Mouse (Mus musculus) layer of hippocampus, adult 9-11 months (tissue): ENCODE measurements at regions not wholly inside any gene's neighbourhood (a gene's known extent, or its start where the extent isn't known, plus 50 kb on each side); places are given as distances from the start of the nearest gene placed in this dataset.
A peak's percentile ranks its signal among the peaks of the same experiment; 100 is the strongest.
"Not testable (repeated sequence)": the region's sequence is repeated elsewhere in the genome, so short reads cannot be mapped to it uniquely, and the experiment has no call there.

ENCODE experiments used
- DNase-seq: peaks from one replicate; pipeline ENCODE4 v3.0.0; 2022

DNA sequence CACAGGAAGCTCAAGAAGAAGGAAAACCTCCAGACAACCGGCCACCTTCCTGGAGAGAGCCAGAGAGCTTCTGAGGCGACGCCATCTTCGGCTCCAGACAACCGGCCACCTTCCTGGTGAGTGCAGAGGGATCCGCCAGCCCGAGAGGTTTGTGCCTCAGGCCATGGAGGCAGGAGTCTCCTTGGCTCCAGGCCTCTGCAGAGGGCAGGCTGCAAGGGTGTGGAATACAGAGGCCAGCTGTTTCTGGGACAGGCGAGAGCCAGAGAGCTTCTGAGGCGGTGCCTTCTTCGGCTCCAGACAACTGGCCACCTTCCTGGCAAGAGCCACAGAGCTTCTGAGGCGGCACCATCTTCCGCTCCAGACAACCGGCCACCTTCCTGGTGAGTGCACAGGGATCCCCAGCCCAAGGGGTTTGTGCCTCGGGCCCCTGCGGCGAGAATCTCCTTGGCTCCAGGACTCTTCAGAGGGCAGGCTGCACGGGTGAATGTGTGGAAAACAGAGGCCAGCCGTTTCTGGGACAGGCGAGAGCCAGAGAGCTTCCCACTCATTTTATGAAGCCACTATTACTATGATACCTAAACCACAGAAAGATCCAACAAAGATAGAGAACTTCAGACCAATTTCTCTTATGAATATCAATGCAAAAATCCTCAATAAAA is 441.4 kb downstream of the Arl6ip6 start:
- not testable (repeated sequence) for DNase-seq

DNA sequence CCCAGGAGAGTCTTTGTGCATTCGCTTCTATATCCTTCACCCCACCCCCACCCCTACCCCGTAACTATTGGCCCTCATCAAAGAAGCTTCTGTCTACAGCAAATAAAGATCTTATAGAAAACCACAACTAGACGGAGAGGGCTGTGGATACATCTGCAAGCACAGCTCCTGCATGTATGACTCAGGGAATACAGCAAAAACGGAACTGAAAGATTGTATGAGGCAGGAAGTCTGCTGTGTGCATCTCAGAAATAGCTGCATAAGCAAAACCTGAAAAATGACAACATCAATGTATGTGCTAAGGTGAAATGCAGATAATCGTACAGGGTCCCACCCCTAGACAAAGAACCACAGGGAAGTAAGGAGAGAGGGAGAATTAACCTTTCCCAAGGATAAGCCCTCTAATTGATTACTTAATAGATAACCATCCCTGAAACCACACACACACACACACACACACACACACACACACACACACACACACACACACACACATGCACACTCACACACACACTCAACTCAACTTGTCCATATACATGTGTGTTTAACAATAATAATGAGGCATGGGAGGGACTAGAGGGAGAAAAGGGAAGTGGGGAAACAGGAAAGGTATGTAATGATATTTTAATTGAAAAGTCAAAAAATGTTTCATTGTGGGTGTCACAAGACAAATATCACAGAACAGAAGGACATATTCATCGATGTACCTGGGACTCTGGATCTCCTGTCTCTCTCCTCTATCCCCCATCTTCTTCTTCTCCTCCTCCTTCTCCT is 416.6 kb downstream of the Rprm start:
- no peak for DNase-seq

DNA sequence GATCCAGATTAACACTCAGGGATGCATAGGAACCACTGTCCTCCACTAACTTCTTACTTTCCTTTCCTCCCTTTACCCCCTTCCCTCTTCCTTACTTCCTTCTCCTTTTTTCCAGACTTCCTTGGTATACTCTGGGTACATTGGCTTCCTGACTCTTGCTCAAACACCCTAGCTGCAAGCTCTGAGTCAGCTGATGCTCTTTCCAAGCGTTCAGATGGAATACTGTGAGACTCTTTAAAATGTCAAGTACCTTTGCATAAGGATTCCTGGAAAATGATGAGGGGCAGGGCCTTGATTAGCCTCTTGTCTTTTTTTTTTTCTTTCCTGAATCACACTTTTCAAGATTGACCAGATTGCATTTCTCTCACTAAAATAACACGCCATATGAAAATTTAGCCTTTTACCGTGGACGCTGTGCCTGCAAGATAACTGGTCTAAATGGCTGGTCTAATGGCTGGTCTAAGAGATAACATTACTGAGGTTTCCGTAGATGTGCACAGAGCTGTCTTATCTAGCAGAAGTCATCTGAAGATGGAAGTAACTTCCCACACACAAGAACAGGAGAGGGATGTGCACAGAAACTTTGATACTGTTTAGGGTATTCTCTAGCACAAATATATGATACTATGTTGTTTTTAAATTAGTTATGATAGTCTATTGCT is 404.9 kb downstream of the Rprm start:
- DNase-seq = no peak

DNA sequence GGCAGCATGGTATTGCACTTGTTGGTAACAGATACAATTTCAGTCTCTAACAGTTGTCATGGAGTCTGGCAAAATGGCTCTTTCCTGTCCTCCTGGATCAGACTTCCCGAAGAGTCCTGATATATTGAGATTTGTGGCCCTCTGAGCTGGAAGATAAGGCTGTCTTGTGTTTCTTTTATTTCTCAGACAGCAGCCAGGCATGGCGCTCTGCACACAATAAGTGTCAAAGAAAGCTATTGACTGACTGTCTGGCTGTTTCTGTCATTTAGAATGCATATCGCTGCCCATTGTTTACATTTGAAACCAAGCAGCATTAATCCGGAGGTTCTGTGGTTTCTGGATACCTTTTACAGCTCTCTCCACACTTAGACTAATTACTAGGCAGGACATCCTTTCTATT is 402.8 kb downstream of the Rprm start:
- DNase-seq = no peak

DNA sequence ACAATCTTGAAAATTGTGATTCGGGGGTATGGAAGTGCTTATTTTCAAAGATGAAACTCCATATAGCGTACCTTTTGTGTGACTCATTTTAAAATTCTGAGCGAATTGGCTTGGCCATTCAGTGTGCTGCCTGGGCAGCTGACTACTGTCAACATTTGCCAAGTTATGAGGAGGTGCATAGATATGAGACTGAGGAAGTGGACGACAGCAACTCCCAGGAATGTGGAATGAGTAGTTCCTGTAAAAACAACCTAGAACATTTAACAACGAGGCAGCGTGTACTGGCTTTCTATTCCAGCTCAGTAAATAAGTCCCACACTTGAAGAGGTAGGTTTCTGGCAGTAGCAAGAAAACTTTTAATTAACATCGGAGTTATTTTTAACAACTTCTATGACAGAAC is 398.1 kb downstream of the Rprm start:
- no peak for DNase-seq

DNA sequence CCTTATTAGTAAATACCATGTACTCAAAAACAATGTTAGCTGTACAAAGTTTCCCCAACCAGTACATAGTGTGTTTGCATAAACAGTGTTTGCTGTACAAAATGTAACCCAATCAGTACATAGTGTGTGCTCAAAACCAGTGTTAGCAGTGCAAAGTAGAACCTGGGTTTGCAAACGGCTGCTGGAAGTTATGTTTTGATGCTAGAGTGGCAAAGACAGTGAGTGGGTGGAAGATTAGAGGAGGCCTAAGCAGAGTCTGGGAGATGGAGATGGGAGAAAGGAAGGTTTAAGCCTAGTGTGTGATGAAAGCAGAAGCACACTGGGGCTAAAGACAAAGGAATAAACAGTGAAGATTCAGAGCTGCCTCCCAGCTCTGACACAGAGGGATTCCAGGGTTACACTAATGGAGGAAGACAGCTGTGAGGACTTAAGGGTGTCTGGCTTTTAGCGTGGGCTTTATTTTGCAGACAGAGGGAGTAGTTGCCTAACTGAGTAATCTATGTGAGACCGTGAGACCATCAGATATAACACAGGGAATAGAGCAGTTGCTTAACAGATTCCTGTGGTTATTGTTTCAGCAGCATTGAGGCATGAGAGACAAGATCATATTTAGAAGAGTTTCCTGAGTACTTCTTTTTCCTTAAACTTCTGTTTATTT is 396.0 kb downstream of the Rprm start:
- no peak for DNase-seq

DNA sequence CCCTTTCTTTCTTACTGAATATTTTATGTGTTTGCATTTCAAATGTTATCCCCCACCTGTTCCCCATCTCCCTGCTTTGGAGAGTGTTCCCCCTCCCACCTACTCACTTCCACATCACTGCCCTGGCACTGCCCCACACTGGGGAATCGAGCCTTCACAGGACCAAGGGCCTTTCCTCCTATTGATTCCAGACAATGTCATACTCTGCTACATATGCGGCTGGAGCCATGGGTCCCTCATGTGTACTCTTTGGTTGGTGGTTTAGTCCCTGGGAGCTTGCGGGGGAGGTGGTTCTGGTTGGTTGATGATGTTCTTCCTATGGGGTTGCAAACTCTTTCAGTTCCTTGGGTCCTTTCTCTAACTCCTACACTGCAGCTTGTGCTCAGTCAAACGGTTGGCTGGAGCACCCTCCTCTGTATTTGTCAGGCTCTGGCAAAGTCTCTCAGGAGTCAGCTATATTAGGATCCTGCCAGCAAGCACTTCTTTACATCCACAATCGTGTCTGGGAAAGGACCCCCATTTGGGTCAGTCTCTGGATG is 393.7 kb downstream of the Rprm start:
- DNase-seq = no peak

DNA sequence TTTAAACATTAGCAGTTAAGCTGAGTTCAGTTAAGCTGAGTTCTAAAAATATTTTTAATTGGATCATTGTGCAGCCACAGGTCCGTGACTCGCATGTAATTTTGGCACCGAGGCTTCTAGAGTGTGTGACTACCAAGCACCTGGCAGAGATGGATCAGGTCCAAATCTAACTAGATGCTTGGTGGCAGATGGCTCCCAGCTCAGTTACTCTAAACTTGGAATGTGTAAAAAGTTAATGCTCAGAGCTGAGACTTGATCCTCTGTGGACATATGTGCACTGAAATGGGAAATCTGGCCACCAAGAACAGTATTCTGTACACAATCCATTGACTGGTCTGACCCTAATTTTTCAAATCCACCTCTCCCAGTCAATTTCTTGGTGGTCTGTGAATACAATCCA is 374.1 kb downstream of the Rprm start:
- peak; percentile 92 for DNase-seq

DNA sequence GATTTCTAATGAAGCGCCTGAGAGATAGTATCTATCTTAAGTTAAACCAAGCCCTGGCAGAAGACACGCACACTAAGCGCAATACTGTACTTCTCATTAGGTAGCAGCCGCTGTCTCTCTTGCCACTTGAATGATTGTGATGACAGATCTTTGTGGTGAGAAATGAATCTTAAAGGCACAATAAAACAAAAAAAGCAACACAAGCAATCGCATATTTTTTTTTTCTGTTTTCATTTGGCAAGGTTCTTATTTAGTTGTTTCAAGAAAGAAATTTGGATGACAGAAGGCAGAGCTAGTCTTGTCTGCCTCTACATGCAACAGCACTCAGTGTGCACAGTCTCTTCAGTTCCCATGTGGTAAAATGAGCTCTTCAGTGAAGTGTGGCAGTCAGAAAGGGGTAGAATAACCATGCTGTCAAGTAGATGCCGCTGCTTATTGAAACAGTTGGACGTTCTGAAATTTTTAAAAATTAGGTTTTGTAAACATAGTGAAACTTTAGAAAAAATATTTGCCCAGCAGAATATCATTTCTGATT is 372.2 kb downstream of the Rprm start:
- peak; percentile 6 for DNase-seq

DNA sequence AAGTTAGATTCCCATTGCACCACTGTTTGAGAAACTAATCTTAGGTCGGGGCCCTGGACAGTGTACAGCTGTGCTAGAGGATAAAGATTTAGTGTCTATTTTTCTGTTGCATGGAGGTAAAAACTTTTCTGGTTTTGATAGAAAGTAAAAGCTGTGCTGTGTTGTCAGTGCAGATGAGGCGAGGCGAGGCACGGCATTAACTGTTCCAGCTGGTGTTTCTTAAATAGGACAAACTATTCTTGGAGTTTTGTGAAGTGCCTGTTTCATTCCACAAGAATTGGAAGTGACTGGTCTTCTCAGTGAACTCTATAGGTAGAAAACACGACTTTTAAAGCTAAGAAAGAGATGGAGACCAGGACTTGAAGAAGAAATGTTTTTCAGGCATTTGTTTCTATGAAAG is 370.3 kb downstream of the Rprm start:
- no peak for DNase-seq

DNA sequence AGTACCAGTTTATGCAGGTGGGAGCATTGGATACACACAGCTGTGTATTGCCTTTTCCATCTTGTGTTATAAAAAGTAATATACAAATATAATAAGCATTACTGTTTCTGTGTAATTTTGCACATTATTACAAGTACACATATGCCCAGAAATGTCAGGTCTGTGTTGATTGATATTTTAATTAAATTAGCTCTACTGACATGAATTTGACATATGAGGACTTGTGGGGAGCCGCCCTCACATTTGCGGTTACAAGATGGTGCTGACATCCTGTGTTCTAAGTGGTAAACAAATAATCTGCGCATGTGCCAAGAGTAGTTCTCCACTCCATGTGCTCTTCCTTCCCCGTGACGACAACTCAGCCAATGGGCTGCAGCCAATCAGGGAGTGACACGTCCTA is 362.1 kb downstream of the Rprm start:
- DNase-seq = no peak

DNA sequence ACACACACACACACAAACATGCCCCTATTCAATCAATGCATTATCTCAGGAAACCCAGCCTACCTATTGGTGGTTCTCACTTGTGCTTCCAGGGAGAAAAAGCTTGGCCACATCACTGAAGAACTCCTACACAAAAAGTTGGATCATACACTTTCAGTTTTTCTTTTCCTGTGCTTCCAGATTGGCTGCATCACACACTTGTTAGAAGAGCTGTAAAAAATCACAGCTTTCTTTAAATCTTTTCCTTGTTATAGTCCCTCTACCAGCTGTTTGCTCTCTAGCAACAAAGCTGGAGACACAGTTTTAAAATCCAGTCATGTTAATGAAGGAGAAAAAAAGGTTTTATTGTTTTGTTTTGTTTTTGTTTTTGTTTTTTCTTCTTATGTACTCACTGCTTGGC is 356.7 kb downstream of the Rprm start:
- DNase-seq = peak; percentile 4

DNA sequence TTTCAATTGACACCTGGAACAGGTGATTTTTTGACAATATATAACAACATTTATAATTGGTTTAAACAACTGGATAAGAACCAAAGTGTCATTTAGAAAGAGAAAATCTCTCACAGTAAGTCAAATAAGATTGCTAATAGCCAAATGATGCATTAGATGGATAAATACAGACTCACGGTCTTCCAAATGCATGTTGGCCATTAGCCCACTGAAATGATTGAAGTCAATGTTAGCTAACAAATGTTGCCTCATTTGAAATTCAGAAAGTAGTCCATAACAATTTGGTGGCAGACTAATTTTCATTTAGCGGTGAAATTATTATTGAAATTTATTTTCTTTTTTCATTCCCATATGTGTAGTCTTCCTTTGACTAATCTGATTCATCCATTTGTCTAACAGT is 354.9 kb downstream of the Rprm start:
- DNase-seq = no peak

DNA sequence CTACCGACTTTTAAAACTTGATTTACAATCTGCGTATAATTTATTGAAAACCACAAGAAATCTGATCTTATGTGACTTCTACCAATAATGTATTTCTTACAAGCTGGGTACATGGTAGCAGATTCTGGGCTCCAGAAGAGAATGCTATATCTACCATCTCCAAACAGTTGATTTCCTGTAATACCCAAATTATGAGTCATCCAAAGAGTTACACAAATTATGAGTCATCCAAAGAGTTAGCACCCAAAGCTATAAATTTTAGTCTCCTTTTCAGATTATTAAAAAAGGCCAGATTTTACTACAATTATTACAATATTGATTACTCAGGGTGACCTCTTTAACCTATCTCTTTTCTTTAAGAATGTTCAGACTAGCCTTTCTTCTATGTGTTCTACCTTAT is 321.9 kb downstream of the Rprm start:
- DNase-seq = no peak

DNA sequence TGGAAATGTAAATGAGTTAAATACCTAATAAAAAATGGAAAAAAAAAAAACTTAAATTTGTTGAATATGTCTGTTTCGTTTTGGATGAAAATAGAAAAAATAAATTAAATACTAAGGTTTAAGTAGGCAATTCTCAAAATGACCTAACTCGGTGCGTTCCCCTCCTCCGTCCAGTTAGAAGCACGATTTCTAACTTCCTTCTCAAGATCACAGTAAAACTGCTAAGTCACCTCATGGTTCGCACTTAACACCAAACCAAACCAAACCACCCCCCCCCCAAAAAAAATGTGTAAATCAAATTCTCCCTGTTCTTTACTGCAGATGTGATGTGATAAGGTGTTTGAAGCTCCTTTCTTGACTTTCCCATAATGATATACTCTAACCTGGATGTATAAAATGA is 303.3 kb downstream of the Rprm start:
- DNase-seq = not testable (repeated sequence)

DNA sequence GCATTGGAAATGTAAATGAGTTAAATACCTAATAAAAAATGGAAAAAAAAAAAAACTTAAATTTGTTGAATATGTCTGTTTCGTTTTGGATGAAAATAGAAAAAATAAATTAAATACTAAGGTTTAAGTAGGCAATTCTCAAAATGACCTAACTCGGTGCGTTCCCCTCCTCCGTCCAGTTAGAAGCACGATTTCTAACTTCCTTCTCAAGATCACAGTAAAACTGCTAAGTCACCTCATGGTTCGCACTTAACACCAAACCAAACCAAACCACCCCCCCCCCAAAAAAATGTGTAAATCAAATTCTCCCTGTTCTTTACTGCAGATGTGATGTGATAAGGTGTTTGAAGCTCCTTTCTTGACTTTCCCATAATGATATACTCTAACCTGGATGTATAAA is 296.8 kb downstream of the Rprm start:
- DNase-seq = not testable (repeated sequence)

DNA sequence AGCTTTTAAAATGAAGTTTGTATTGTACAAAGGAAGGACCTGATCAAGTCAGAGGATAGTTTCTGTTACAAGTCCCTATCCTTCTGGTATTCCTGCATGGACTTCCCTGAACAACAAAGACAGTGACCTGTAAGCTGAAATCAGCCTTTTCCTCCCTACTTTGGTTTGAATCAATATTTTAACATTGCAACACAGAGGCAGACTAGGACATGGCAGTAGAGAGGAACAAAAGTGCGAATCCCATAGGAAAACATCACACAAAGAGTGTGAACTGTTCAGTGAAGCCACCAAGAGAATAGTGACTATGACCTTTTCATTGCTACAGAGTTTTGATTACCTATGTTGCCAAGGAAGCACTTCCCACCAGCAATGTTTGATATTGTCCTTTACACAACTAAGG is 288.7 kb downstream of the Rprm start:
- no peak for DNase-seq

DNA sequence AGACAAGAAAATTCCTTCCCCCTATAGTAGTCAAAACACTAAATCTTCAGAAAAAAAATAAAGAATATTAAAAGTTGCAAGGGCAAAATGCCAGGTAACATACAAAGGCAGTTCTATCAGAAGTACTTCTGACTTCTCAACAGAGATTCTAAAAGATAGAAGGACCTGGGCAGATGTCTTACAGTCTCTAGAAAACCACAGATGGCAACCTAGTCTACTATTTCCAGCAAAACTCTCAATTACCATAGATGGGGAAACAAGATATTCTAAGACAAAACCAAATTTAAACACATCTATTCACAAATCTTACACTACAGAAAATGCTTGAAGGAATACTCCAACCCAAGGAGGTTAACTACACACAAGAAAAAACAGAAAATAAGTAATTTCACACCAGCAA is 281.7 kb downstream of the Rprm start:
- no peak for DNase-seq

DNA sequence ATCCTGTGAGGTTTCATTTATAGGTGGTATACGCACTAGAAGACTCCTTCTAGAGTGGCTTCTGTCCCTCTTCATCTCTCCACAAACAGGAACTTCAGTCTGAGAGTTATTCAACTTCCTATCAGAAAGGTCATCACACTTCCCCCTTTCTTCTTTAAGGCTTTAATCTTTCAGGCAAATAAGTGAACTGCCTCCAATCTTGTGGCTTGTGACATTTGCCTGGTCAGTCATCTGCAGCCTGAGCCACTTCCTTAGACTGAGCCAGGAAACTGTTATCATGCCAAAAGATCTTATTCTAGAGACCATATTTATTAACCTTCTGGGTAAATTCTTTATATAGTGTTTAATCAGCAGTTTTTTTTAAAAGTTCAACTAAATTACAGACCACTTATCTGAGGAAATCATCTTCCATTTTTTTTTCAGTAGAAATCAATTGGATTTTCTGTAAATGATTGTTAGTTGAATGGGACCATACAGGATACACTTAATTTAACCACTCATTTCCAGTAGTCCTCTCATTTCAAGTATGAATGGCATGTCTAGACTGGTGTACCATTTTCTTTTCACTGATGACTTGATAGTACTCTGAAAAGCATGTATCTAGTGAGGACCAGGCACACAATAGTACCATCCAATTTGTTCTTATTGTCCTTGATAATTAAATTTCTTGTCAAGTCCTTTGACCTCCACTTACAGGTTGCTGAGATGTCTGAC is 234.4 kb downstream of the Rprm start:
- DNase-seq = no peak
